Mouse (Mus musculus) heart, postnatal 0 days (tissue): ENCODE results near the gene Sf3a1.

ENCODE experiments used
- CTCF ChIP-seq: IDR thresholded peaks from 2 replicates; pipeline ENCODE4 v1.5.1; 2016; ENCODE audit warnings: antibody characterized with exemption, control low read depth, low read depth
- EP300 ChIP-seq: IDR thresholded peaks from 2 replicates; pipeline ENCODE4 v1.6.1; 2016; ENCODE audit warnings: antibody characterized with exemption, low read depth

DNA sequence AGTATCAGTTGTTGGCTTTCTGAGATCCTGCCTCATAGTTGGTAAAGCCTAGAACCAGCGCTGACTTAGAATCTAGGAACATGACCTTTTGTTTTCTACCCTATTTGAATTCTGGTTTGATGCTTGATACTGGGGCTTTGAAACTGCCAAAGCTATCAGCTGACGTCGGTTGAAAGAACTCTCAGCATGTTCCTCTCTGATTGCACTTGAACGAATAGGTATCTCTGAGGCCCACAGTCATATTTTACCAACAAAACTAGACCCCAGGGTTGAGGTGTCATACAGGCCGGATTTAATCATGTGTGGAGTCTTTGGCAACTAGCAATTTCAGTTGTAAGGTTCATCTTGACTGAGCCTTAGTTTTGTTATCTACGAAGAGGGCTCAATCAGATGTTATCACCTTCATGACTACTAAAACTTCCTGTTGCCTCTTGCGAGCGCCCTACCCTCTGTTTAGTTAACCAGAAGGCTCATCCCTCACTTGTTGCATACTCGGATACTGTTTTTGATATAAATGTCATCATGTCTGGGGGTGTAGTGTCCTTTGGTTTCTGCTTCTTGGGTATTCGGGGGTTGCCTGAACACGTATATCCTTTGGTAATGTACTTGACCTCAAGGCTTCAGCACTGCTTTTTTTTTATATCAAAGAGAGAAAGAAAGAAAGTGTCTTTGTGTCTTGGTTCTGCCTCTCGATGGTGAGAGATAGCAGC is 43.0 kb downstream of the Sf3a1 start:
- no peak for TF ChIP-seq EP300
- TF ChIP-seq CTCF = no peak
